Mouse (Mus musculus) thymus, adult 2 months (tissue): ENCODE data around the gene Dlgap5. TPM values are rescaled to one million over a fixed set of nuclear protein-coding genes. Genes with fewer than 3 reads are reported as not detected.
A peak's percentile ranks its signal among the peaks of the same experiment; 100 is the strongest.

Source experiments
- DNase-seq: peaks from one replicate; pipeline ENCODE4 v3.0.0; 2021
- H3K27ac ChIP-seq: fragments of 200-500 bp; 2 replicates; pipeline ENCODE4 v1.5.1; 2012; ENCODE audit warnings: low read length, control low read depth; ENCODE audit not compliant: control insufficient read depth, insufficient read depth
- H3K27me3 ChIP-seq: fragments of 200-500 bp; 2 replicates; pipeline ENCODE4 v1.6.1; 2012; ENCODE audit warnings: mild to moderate bottlenecking, low read length, moderate library complexity, mixed read lengths; ENCODE audit not compliant: control insufficient read depth, insufficient read depth
- H3K36me3 ChIP-seq: fragments of 200-500 bp; 2 replicates; pipeline ENCODE4 v1.6.1; 2012; ENCODE audit warnings: mild to moderate bottlenecking, low read length, moderate library complexity; ENCODE audit not compliant: control insufficient read depth, insufficient read depth
- H3K4me1 ChIP-seq: fragments of 200-500 bp; replicated peaks from 2 replicates; pipeline ENCODE4 v1.6.1; 2012; ENCODE audit warnings: low read length; ENCODE audit not compliant: control insufficient read depth, insufficient read depth
- H3K4me3 ChIP-seq: fragments of 200-500 bp; 2 replicates; pipeline ENCODE4 v1.5.1; 2012; ENCODE audit warnings: mild to moderate bottlenecking, low read length, control low read depth, moderate library complexity; ENCODE audit not compliant: control insufficient read depth, insufficient read depth
- CTCF ChIP-seq: fragments of 200-500 bp; IDR thresholded peaks from 2 replicates; pipeline ENCODE4 v1.5.1; 2012; ENCODE audit warnings: mild to moderate bottlenecking, control low read depth, low read length, moderate library complexity, borderline replicate concordance; ENCODE audit not compliant: control insufficient read depth, poor library complexity, insufficient read depth; ENCODE audit errors: extremely low read depth
- POLR2A ChIP-seq: fragments of 200-500 bp; IDR thresholded peaks from 2 replicates; pipeline ENCODE4 v1.6.1; 2012; ENCODE audit warnings: mild to moderate bottlenecking, low read length, control low read depth, moderate library complexity; ENCODE audit not compliant: control insufficient read depth, poor library complexity, insufficient read depth; ENCODE audit errors: extremely low read depth
- WGBS: fragments of 180-500 bp; shearing (Covaris S2); methylation state at CpG from one replicate; pipeline ENCODE4 v1.1.7; 2018; 5-methylcytosine and 5-hydroxymethylcytosine counted together
- polyA plus RNA-seq: library from polyadenylated mRNA; depleted of rRNA; stranded (reverse); fragments of >200 nt; gene quantifications from 2 replicates; pipeline ENCODE4 v1.2.3, GENCODE M21; 2012; rRNA removed

The Dlgap5 gene
- polyA plus RNA-seq, result 15.5 and 21.6 TPM in 2 replicates

- H3K27ac ChIP-seq, result no peak within 1 kb of the TSS
Measured at GRCm38 (mm10) chr14:47417775-47418665, at the start of gene Dlgap5. Gene Dlgap5 (minus strand): TSS chr14:47418407.

GRCm38 (mm10) chr14:47465468-47466175 is 47.4 kb upstream of the Dlgap5 start:
- no peaks in the 10 kb centered on the region for H3K4me1 ChIP-seq
- no peaks in the 10 kb centered on the region for H3K36me3 ChIP-seq
- no peak for DNase-seq
- no peak overlapping the region for H3K4me3 ChIP-seq
- 57% methylated on average over 7 of the region's 7 CpGs for WGBS
- H3K27me3 ChIP-seq, result no peaks in the 10 kb centered on the region
- TF ChIP-seq POLR2A, result no peak
- TF ChIP-seq CTCF, result no peak
- no peak overlapping the region for H3K27ac ChIP-seq

More at GRCm38 (mm10) chr14:47417775-47418665, at the start of gene Dlgap5:
- DNase-seq, result peak; percentile 95
- TF ChIP-seq CTCF (peak; percentile 65), POLR2A (peak; percentile 58; the same call in 1 of the 2 replicates)
- H3K27me3 ChIP-seq, result no peaks in the 10 kb centered on the region
- WGBS, result 2% methylated on average over 36 of the region's 36 CpGs
- peak within 1 kb of the TSS; percentile 82 for H3K4me3 ChIP-seq
- H3K36me3 ChIP-seq, result peaks cover 9% of the 10 kb centered on the region
- peaks cover 8% of the 10 kb centered on the region for H3K4me1 ChIP-seq

DNA sequence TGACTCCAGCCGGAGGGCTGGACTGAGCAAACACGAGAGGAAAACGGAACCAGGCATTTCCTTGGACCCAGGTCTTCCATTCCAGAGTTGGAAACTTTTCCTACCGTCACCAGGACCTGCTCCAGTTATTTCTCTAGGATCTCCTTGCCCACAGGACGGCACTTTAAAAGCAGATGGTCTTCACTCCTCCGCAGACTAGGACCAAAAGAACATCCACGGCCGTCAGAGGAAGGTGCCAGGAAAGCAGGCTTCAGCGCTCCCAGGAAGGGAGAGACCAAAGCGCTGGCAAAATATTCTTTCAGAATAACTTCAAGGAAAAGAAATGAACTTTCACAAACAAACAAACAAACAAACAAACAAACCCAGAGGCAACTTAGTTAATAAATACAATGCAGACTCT is 46.2 kb upstream of the Dlgap5 start:
- H3K27ac ChIP-seq, result no peak overlapping the region
- no peak overlapping the region for H3K4me3 ChIP-seq
- no peak for TF ChIP-seq POLR2A
- no peak for TF ChIP-seq CTCF
- H3K36me3 ChIP-seq, result no peaks in the 10 kb centered on the region
- DNase-seq, result no peak
- 92% methylated on average over 10 of the region's 10 CpGs for WGBS
- H3K27me3 ChIP-seq, result no peaks in the 10 kb centered on the region
- H3K4me1 ChIP-seq, result no peaks in the 10 kb centered on the region

GRCm38 (mm10) chr14:47462877-47463460 is 44.8 kb upstream of the Dlgap5 start:
- H3K4me3 ChIP-seq, result no peak overlapping the region
- 85% methylated on average over 9 of the region's 9 CpGs for WGBS
- no peak overlapping the region for H3K27ac ChIP-seq
- H3K36me3 ChIP-seq, result no peaks in the 10 kb centered on the region
- no peaks in the 10 kb centered on the region for H3K4me1 ChIP-seq
- TF ChIP-seq POLR2A, result no peak
- no peak for TF ChIP-seq CTCF
- DNase-seq, result no peak
- H3K27me3 ChIP-seq, result no peaks in the 10 kb centered on the region

DNA sequence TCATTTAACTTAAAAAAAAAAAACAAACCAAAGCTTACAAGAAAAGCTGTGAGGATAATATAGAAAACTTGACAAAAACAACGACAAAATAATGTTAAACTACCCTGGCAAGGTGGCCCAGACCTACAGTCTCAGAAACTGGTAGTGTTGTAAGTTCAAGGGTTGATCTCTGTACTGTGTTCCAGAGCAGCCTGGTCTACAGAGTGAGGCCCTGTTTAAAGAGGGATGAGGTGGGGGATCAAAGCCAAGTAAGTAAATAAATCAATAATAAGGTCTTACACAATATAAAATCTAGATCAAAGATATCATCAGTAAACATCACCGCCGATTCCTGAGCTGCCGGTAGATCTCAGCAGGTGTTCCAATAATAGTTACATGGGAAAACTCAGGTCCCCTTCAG is 44.2 kb upstream of the Dlgap5 start:
- H3K27ac ChIP-seq, result no peak overlapping the region
- H3K36me3 ChIP-seq, result no peaks in the 10 kb centered on the region
- TF ChIP-seq CTCF, result no peak
- TF ChIP-seq POLR2A, result no peak
- no peaks in the 10 kb centered on the region for H3K27me3 ChIP-seq
- H3K4me3 ChIP-seq, result no peak overlapping the region
- no peak for DNase-seq
- 87% methylated on average over 4 of the region's 4 CpGs for WGBS
- H3K4me1 ChIP-seq, result no peaks in the 10 kb centered on the region

DNA sequence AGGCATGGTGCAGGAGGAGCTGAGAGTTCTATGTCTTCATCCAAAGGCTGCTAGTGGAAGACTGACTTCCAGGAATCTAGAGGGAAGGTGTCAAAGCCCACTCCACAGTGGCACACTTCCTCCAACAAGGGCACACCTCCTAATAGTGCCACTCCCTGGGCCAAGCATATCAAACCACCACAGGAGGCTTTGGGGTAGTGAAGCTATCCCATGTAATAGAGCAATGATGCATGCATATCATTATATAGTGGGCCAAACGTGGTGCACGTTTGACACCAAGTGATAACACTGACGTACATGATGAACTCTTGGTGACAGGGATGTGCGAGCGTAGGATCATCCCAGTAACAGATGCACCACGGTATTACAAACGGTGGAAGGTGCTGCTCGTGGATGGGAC is 43.8 kb upstream of the Dlgap5 start:
- Histone ChIP-seq H3K27ac (no peak overlapping the region), H3K36me3 (no peaks in the 10 kb centered on the region)
- WGBS, result 95% methylated on average over 8 of the region's 8 CpGs

More for the DNA sequence above, 43.8 kb upstream of the Dlgap5 start:
- H3K27me3 ChIP-seq, result no peaks in the 10 kb centered on the region
- TF ChIP-seq POLR2A (no peak), CTCF (no peak)
- H3K4me3 ChIP-seq, result no peak overlapping the region
- DNase-seq, result no peak
- H3K4me1 ChIP-seq, result no peaks in the 10 kb centered on the region
